Mouse (Mus musculus) right cerebral cortex, adult 2 months (tissue): ENCODE results near the gene Hopx.

Experiments
- DNase-seq, 2 experiments: peaks; one replicate each; pipeline ENCODE4 v3.0.0; 2021 to 2022; ENCODE audit warnings: low spot score in 2 of 2

Gene Hopx

GRCm38 (mm10) chr5:77132457-77133135 lies 17.7 kb upstream of the Hopx start:
- no peak for DNase-seq

- no peak for DNase-seq
These were observed 17.0 kb upstream of the Hopx start for GRCm38 (mm10) chr5:77131879-77132278.

DNA sequence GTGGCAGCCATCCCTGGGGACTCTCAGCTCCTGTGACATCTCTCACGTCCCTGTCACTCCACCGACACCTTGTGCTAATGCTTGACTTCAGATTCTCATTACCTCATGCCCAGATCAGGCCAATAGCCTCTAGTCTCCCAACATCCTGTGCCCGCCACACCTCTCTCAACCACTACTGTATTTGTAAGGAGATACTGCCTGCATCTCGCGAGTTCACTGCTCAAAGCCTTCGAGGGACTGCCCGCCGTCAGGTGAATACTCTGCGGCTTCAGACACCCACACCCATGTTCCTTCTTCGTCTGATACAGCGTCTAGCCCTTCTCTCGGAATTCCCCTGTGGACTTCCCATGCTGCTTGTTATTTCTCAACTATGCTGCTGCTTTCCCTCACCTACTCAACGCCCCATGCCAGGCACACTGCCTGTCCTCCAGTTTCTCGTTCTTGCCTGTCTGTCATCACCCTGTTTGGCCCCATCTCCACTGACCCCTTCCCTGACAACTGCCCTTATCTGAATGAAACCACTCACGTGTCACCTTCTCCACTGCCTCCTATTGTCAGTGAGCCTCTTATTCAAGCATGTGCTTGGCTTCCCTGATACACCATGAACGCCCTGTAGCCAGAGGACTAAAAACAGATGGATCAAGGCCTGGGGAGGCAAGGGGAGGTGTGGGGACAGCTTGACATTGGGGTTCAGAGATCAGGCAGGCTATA lies 15.5 kb upstream of the Hopx start:
- DNase-seq, result no peak

DNA sequence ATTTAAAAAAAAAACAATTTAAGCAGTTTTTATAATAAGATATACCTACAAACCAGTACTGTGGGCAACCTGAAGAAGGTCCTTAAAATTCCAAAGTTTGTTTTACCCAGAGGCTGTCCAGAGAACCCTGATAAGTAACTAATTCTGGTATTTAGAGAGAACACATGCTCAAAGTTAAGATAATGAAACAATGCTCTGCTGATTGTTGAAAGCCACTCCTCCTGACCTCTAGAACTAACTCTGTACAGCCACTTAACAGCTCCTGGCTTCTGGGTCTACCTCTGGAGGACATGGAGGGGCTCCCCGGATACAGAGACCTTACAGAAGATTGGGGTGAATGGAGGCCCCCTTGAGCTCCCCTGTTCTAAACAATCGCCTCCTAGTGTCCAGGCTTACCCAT lies 15.0 kb upstream of the Hopx start:
- DNase-seq, result no peak

DNA sequence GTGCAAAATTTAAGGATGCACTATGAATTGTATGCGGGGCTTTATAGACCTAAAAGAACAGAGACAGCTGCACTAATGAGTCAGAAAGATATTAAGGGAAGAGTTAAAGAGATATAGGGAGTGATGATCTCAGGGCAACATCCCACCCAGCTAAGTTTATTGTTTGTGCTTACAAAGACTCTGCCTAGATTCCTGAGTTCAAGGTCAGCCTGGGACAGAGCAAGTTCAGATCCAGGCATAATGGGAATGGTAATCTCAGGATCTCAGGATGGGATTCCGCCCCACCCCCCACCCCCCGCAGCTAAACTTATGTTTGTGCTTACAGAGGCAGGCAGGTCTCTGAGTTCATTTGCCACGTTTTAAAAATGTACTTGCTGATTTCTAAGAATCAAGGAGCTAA lies 13.9 kb upstream of the Hopx start:
- no peak for DNase-seq

GRCm38 (mm10) chr5:77126415-77126968 lies 11.6 kb upstream of the Hopx start:
- no peak for DNase-seq

- no peak for DNase-seq
These were observed 9.9 kb upstream of the Hopx start for GRCm38 (mm10) chr5:77124817-77125283.

DNA sequence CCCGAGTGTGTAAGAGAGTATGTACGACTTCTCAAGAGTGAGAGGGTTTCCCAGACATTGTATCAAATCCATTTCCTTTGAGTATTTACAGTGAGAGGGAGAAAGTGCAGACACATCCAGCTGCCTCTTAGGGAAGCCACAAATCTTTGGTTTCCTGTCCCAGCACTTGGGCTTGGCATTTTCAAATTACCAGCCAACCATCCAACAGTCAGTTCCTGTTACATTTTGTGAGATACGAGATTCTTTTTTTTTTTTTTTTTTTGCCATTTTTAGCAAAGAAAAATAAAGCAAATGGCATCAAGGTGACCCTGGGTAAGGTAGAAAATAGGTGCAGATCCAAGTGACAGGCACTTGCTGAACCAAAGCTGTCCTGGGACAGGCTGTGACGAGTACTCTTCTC lies 9.2 kb upstream of the Hopx start:
- no peak for DNase-seq

GRCm38 (mm10) chr5:77123597-77123996 lies 8.7 kb upstream of the Hopx start:
- DNase-seq, result no peak

DNA sequence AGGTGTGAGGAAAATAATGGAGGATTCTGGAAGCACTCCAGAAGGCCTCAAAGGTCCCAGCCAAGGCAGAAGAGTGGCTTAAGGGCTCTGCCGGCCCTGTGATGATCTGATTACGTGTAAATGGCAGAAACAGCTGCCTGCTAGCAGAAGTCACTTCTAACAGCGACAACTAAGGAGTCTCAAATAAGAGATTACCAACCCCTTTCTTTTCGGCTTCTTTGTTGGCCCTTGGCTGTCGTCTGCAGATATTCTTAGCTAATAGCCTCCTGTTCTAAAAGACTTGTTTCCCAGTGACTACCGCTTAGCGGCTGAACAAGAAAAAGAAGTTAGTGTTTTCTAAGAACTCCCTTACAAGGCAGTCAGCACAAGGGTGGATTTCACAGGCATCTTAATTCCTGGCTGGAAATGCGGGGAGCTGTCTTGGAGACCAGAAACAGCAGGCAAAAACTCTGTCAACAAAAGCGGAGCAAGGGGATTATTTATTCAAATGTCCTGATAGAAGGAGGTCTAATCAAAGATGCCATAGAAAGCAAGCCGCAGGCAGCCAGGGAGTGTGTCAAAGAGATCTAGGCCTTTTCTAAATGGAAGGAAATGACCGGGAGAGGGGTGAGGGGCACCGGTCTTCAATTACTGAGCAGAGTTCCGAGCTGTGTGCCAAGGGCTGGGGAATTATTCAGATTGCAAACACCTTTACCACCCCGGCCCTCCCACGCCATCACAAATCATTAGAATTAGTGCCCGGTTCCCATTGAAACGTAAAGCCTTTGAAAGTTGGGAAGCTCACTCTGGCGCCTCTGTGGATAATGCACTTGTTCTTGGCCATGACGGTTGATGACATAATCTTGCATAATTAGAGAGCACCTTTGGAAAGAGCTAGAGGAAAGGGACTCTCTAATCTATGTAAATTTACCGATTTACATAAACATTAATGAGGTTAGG lies 7.6 kb upstream of the Hopx start:
- DNase-seq, result peak; percentile 11 to 43

DNA sequence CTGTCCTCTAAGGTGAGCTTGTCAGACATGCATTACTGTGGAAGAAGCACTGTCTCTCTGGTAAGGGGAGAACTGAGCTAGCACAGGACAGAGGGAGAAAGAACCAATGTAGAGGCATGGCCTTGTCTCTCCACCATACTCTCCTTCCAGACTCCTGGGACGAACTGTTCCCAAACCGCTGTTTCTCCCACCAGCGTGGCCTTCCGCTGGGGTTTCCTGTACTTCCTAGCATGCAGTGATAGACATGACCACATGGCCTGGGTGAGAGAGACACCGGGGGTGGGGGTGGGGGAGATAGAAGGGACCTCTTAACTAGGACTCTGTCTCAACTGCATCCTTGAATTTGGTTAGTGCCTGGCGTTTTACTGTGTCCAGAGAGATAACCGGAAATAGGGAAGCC lies 5.8 kb upstream of the Hopx start:
- DNase-seq, result no peak

DNA sequence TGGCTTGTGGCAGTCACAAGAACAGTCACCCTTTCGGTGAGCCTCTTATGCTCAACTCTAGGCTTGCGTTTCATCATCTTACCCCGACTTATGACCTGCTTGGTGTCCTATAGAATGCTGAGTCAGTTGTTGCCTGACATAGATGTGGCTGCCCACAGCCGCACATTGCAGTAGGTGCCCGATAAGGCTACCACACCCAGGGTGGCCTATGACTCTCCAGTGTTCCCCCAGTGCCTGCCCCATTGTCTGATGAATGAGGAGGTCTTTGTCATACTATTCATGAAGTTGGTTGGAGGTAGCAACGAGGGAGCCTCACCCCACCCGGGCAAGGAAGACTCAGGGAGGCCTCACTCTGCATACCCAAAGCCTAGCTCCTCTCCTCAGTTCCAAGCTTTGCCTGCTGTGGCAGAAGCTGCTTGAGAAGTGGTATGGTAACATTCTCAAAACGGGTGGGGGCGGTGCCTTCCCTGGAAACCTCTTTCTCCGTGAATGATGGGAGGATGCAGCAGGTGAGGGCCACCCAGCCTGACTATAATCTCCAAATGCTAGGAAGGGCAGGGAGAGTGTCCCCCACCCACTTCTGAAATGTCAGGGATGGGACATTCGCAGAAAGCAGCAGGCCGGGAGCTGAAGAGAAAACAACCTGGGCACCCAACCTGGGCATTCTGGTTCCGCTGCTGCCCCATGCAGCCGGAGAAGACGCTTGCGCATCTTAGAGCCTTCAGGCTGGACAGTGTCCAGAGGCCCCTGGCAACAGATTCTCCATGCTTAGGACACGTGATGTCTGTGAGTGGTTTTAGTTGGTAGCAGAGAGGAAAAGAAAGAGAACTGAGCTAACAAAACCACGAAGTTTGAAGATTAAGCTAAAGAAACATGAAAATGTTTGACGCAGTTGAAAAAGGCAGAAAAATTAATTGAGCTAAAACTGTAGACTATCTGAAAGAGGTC lies 4.8 kb upstream of the Hopx start:
- no peak for DNase-seq

GRCm38 (mm10) chr5:77115732-77116131 lies 811 bp upstream of the Hopx start:
- DNase-seq, result no peak

DNA sequence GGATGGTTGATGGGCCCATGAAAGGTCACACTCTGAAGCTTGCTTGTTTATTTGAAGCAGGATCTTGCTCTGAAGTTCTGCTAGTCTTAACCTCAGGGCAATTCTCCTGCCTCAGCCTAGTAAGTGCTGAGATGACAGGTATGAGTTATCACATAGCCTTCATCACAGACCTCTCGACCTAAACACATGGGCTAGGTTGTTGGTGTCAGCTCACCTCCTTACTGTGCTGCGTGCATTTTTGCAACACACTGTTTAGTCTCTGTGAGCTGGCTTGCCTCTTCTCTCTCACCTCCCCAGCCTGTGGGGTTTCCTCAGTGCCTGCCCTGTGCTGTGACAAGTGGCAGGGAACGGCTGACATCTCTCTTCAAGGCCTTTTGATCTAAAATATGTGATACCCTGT lies 1.1 kb downstream of the Hopx start:
- DNase-seq, result no peak

DNA sequence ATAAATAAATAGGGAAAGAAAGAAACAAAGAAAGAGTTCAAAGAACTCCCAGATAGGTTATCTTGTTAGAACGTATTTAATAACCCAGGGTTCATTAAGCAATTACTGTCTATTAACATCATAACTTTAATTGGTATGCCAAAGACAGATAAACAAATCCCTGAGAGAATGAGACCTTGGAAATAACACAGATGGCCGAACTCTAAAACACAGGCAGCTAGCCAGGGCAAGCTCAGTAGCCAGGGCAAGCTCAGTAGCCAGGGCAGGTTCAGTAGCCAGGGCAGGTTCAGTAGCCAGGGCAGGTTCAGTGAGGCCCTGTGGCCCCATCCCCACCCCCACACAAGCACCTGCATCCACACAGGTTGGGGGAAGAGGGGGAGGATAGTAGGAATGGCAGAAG lies 2.9 kb downstream of the Hopx start:
- DNase-seq, result no peak

DNA sequence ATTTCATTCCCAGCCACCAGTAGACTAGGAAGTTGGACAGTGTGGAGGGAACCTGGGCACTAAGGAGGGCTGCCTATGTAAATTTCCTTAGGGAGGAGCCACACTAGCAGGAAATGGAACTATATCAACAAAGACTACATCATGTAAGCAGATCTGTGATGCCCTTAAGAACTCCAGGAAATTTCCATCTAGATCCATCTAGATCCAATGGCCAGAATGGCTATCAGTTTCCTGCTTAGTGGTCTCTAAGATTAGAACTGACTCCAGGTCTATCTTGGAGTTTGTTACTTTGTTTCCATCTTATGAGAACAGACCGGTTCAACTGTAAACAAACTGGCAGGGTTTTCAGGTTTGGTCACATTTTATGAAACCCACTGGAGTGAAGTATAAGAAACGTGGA lies 5.1 kb downstream of the Hopx start:
- DNase-seq, result no peak

DNA sequence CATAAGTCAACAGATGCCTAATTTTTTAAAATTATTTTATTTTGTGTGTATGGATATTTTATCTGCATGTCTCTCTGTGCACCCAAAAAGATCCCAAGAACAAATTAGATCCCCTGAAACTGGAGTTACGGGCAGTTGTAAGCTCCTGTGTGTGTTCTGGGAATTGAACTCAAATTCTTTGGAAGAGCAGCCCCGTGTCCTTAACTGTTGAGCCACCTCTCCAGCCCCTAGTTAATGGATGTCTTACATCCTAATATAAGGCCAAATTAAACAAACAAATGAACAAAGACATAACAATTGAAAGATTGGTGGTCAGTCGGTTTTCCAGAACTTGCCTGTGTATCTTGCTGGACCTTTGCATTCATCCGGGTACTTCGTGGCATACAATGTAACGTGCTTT lies 6.1 kb downstream of the Hopx start:
- DNase-seq, result no peak

GRCm38 (mm10) chr5:77107146-77107822 lies 7.6 kb downstream of the Hopx start:
- DNase-seq, result no peak

DNA sequence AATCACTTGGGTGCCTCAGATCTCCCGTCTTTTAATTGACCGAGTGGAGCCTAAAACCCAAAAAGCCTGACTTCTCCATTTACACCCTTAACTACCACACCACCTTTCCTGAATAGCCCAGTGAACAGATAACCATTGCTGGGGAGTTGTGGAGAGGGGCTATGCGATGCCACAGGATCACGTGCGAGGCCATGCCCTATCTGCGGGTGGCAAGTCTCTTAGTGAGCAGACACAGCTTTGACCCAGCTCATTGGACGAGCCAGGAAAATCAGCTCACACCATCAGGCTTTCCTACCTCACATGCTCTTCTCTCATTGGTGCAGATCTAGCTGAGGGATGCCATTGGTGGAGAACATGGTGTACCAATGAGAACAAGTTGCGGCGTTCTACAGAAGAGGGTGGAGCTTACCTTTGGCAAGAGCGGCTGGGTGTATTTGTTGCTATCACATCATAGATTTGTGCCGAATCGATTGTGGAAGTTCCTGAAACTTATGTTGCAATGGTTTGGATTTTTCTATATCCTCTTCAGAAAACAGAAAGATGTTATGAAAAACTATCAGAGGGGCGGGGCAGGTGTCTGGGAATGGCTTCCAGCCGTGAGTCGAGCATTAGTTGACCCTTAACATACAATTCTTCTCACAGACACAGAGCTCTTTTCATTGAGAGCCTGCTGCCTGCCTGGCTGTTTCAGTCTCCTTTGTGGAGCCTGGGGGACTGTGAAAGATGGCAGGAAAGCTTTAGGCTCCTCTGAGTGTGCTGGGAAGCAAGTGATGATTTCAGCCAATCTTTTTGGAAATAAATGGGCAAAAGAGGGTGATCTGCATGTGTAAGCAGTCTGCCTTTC lies 12.2 kb downstream of the Hopx start:
- no peak for DNase-seq
